Mouse (Mus musculus) Patski (cell line): Measurements from ENCODE around the gene Gpr107. TPM values are rescaled to one million over a fixed set of nuclear protein-coding genes. Genes with fewer than 3 reads are reported as not detected.

Experiments used
- ATAC-seq: fragments of 100-300 bp; one replicate; pipeline ENCODE4 v1.8.0; 2021
- CTCF ChIA-PET: fragments of 350-600 bp; sonication (Branson Sonifier 250); formaldehyde crosslinking; loops from one replicate; lab custom pipeline; 2022; ENCODE audit warnings: inconsistent platforms; lab: Charles Lee
- POLR2A ChIA-PET: fragments of 350-600 bp; sonication (Branson Sonifier 250); formaldehyde crosslinking; loops from one replicate; lab custom pipeline; 2022; ENCODE audit warnings: antibody characterized with exemption, inconsistent platforms; lab: Charles Lee
- DNase-seq: peaks from one replicate; pipeline ENCODE4 v3.0.0-alpha.2; 2011; ENCODE audit warnings: low read depth, low spot score
- H3K27me3 ChIP-seq: fragments of 371-371 bp; one replicate; pipeline ENCODE4 v1.5.1; 2021
- CTCF ChIP-seq: fragments of 100-300 bp; IDR thresholded peaks from one replicate; pipeline ENCODE4 v1.5.1; 2021
- in situ Hi-C: fragments of 300-500 bp; cut with MboI; formaldehyde crosslinking; loops from 3 replicates; pipeline ENCODE4 v1.11.1; 2018; ENCODE audit warnings: low pct_unique_long_range_greater_than_20kb, mixed read lengths
- polyA plus RNA-seq: library from polyadenylated mRNA; unstranded; gene quantifications from one replicate; pipeline ENCODE4 v1.2.3, GENCODE M21; 2021

The Gpr107 gene
- polyA plus RNA-seq, 1 experiment from 2014 or later = 50.6 TPM

- CTCF ChIA-PET = interaction anchor here (0.6 kb wide), 1 partner anchor 22 kb away, joined by 3 read pairs; no protein-coding TSS in a partner anchor
- no peak for ATAC-seq
- POLR2A ChIA-PET = no interaction called here
- DNase-seq = no peak
- no peaks in the 10 kb centered on the region for H3K27me3 ChIP-seq
- no peak for TF ChIP-seq CTCF
- in situ Hi-C loops = no loop called here
These were observed 24.9 kb upstream of the Gpr107 start for GRCm38 (mm10) chr2:31127219-31127618.

GRCm38 (mm10) chr2:31127899-31128298 lies 24.2 kb upstream of the Gpr107 start:
- no peak for ATAC-seq
- POLR2A ChIA-PET = interaction anchor here (0.8 kb wide), 1 partner anchor 49 kb away, joined by 4 read pairs; no protein-coding TSS in a partner anchor
- no peak for DNase-seq
- no peak for TF ChIP-seq CTCF
- no peaks in the 10 kb centered on the region for H3K27me3 ChIP-seq
- in situ Hi-C loops = no loop called here
- CTCF ChIA-PET = interaction anchor here (0.6 kb wide), 1 partner anchor 23 kb away, joined by 3 read pairs; no protein-coding TSS in a partner anchor

- TF ChIP-seq CTCF = no peak
- POLR2A ChIA-PET = no interaction called here
- no peak for ATAC-seq
- H3K27me3 ChIP-seq = no peaks in the 10 kb centered on the region
- no peak for DNase-seq
- in situ Hi-C loops = no loop called here
- CTCF ChIA-PET = no interaction called here
These were observed 22.2 kb upstream of the Gpr107 start for GRCm38 (mm10) chr2:31129742-31130518.

GRCm38 (mm10) chr2:31130815-31131299 lies 21.3 kb upstream of the Gpr107 start:
- in situ Hi-C loops = no loop called here
- POLR2A ChIA-PET = no interaction called here
- CTCF ChIA-PET = no interaction called here

GRCm38 (mm10) chr2:31132682-31133081 lies 19.4 kb upstream of the Gpr107 start:
- POLR2A ChIA-PET = interaction anchor here (0.5 to 1.1 kb wide), 3 partner anchors 8 to 94 kb away, joined by 3 to 4 read pairs (median 3); no protein-coding TSS in a partner anchor
- ATAC-seq (no peak), DNase-seq (no peak)
- TF ChIP-seq CTCF = no peak
- no peaks in the 10 kb centered on the region for H3K27me3 ChIP-seq
- in situ Hi-C loops = no loop called here
- CTCF ChIA-PET = no interaction called here

More at GRCm38 (mm10) chr2:31130815-31131299, 21.3 kb upstream of the Gpr107 start:
- H3K27me3 ChIP-seq = no peaks in the 10 kb centered on the region
- TF ChIP-seq CTCF = no peak
- DNase-seq (no peak), ATAC-seq (no peak)

GRCm38 (mm10) chr2:31133981-31134380 lies 18.1 kb upstream of the Gpr107 start:
- CTCF ChIA-PET = no interaction called here
- no peaks in the 10 kb centered on the region for H3K27me3 ChIP-seq
- in situ Hi-C loops = no loop called here
- ATAC-seq = no peak
- POLR2A ChIA-PET = no interaction called here
- no peak for DNase-seq
- no peak for TF ChIP-seq CTCF

- no peak for DNase-seq
- CTCF ChIA-PET = no interaction called here
- ATAC-seq = no peak
- H3K27me3 ChIP-seq = no peaks in the 10 kb centered on the region
- in situ Hi-C loops = no loop called here
- POLR2A ChIA-PET = no interaction called here
- TF ChIP-seq CTCF = no peak
These were observed 16.6 kb upstream of the Gpr107 start for GRCm38 (mm10) chr2:31135512-31135931.

GRCm38 (mm10) chr2:31136338-31136737 lies 15.8 kb upstream of the Gpr107 start:
- no peaks in the 10 kb centered on the region for H3K27me3 ChIP-seq
- no peak for TF ChIP-seq CTCF
- ChIA-PET POLR2A (no interaction called here), CTCF (no interaction called here)
- in situ Hi-C loops = no loop called here
- ATAC-seq (no peak), DNase-seq (no peak)

GRCm38 (mm10) chr2:31137018-31137590 lies 15.0 kb upstream of the Gpr107 start:
- POLR2A ChIA-PET = interaction anchor here (0.6 kb wide), 1 partner anchor 10 kb away, joined by 3 read pairs; no protein-coding TSS in a partner anchor
- CTCF ChIA-PET = no interaction called here
- no peak for TF ChIP-seq CTCF
- ATAC-seq (no peak), DNase-seq (no peak)
- in situ Hi-C loops = no loop called here
- no peaks in the 10 kb centered on the region for H3K27me3 ChIP-seq

GRCm38 (mm10) chr2:31139174-31139632 lies 12.9 kb upstream of the Gpr107 start:
- no peak for TF ChIP-seq CTCF
- H3K27me3 ChIP-seq = no peaks in the 10 kb centered on the region
- DNase-seq (no peak), ATAC-seq (no peak)
- CTCF ChIA-PET = interaction anchor here (0.8 kb wide), 1 partner anchor 71 kb away, joined by 3 read pairs; no protein-coding TSS in a partner anchor
- in situ Hi-C loops = no loop called here
- POLR2A ChIA-PET = no interaction called here
